Mouse (Mus musculus) liver, adult 2 months (tissue): ENCODE results near the gene Phf1.
A peak's percentile ranks its signal among the peaks of the same experiment; 100 is the strongest.

ENCODE experiments used
- CTCF ChIP-seq: fragments of 200-500 bp; IDR thresholded peaks from 2 replicates; pipeline ENCODE4 v1.5.1; 2011; ENCODE audit warnings: low read depth, low read length, control low read depth
- POLR2A ChIP-seq: fragments of 200-500 bp; IDR thresholded peaks from 2 replicates; pipeline ENCODE4 v1.6.1; 2011; ENCODE audit warnings: low read length, control low read depth; ENCODE audit not compliant: insufficient read depth; ENCODE audit errors: extremely low read depth

- no peak for TF ChIP-seq POLR2A
- peak; percentile 69 for TF ChIP-seq CTCF
Measured at GRCm38 (mm10) chr17:26884995-26885926, 47.6 kb upstream of the Phf1 start.
